Mouse (Mus musculus): Measurements from ENCODE around the gene Prss41. TPM values are rescaled to one million over a fixed set of nuclear protein-coding genes. Genes with fewer than 3 reads are reported as not detected.

The Prss41 gene
- total RNA-seq, 2 experiments from 2014 or later: 2.2 to 3.1 TPM

Small RNA genes within 50 kb of the gene (microRNA-seq; reads per million reads assigned to microRNA genes)
- gene Mir5125: 3.3 to 5.9 reads per million in 2 experiments

Other genes with a start within 250 kb of the Prss41 start
- 10 to 100 TPM; 25.7 to 30.0 TPM for gene Zfp13, start 244.7 kb downstream of the Prss41 start, total RNA-seq (2021)
- gene Zscan10, start 243.3 kb downstream of the Prss41 start, total RNA-seq (2021): not detected
- gene Mmp25, start 198.9 kb downstream of the Prss41 start, total RNA-seq (2021): 1 to 10 TPM; 1.2 to 1.6 TPM
- gene Bicdl2, start 183.7 kb downstream of the Prss41 start, total RNA-seq (2021): not detected
- gene Hcfc1r1, start 170.6 kb downstream of the Prss41 start, total RNA-seq (2021): 100 to 1,000 TPM; 137 to 148 TPM
- gene Thoc6, start 170.3 kb downstream of the Prss41 start, total RNA-seq (2021): 10 to 100 TPM; 11.4 to 12.9 TPM
- 1 to 10 TPM; 6.8 to 7.2 TPM for gene Tnfrsf12a, start 166.7 kb downstream of the Prss41 start, total RNA-seq (2021)
- under 1 TPM; 0.22 to 0.25 TPM for gene Cldn6, start 164.9 kb downstream of the Prss41 start, total RNA-seq (2021)
- under 1 TPM in 1 of 2 experiments, not detected in 1; 0.57 TPM for gene Cldn9, start 160.1 kb downstream of the Prss41 start, total RNA-seq (2021)
- gene 1520401A03Rik, start 121.4 kb downstream of the Prss41 start, total RNA-seq (2021): under 1 TPM; 0.13 to 0.62 TPM
- 1 to 10 TPM; 6.7 to 8.3 TPM for gene Pkmyt1, start 117.8 kb downstream of the Prss41 start, total RNA-seq (2021)
- gene Paqr4, start 103.3 kb downstream of the Prss41 start, total RNA-seq (2021): 10 to 100 TPM; 51.8 to 53.1 TPM
- gene Kremen2, start 98.3 kb downstream of the Prss41 start, total RNA-seq (2021): under 1 TPM; 0.20 to 0.27 TPM
- 100 to 1,000 TPM; 121 to 123 TPM for gene Flywch1, start 72.6 kb downstream of the Prss41 start, total RNA-seq (2021)
- 10 to 100 TPM; 26.7 to 27.3 TPM for gene Flywch2, start 58.1 kb downstream of the Prss41 start, total RNA-seq (2021)
- 100 to 1,000 TPM; 516 to 611 TPM for gene Srrm2, start 53.6 kb downstream of the Prss41 start, total RNA-seq (2021)
- gene Elob, start 15.0 kb downstream of the Prss41 start, total RNA-seq (2021): 100 to 1,000 TPM; 402 to 410 TPM
- not detected for gene Prss33, start 8.1 kb downstream of the Prss41 start, total RNA-seq (2021)
- gene Prss32, start 317 bp downstream of the Prss41 start, total RNA-seq (2021): under 1 TPM; 0.21 to 0.45 TPM
- gene Prss21, start 23.9 kb upstream of the Prss41 start, total RNA-seq (2021): not detected
- gene Dcpp1, start 36.7 kb upstream of the Prss41 start, total RNA-seq (2021): not detected
- not detected for gene Dcpp2, start 36.7 kb upstream of the Prss41 start, total RNA-seq (2021)
- not detected for gene Dcpp3, start 73.3 kb upstream of the Prss41 start, total RNA-seq (2021)
- gene Sbp, start 97.5 kb upstream of the Prss41 start, total RNA-seq (2021): not detected
- not detected for gene Sbpl, start 111.1 kb upstream of the Prss41 start, total RNA-seq (2021)
- under 1 TPM in 1 of 2 experiments, not detected in 1; 0.45 TPM for gene Prss30, start 136.4 kb upstream of the Prss41 start, total RNA-seq (2021)
- gene Prss22, start 153.9 kb upstream of the Prss41 start, total RNA-seq (2021): not detected
- not detected for gene Prss27, start 194.0 kb upstream of the Prss41 start, total RNA-seq (2021)
- 10 to 100 TPM; 71.8 to 72.0 TPM for gene Kctd5, start 229.3 kb upstream of the Prss41 start, total RNA-seq (2021)

All from layer of hippocampus, postnatal 10 days (tissue).